Mouse (Mus musculus) hindbrain, embryonic 13.5 days (tissue): ENCODE results near the gene Serpind1. TPM values are rescaled to one million over a fixed set of nuclear protein-coding genes. Genes with fewer than 3 reads are reported as not detected.

Source experiments
- ATAC-seq: fragments of 200-750 bp; cut with Nextera tagmentation; 2 replicates; pipeline ENCODE4 v1.8.0; 2017; ENCODE audit warnings: moderate TSS enrichment; ENCODE audit not compliant: low FRiP score
- H3K27ac ChIP-seq: fragments of 300-500 bp; sonication (generic); 2 replicates; pipeline ENCODE4 v1.5.1; 2015; ENCODE audit warnings: inconsistent platforms, mild to moderate bottlenecking, moderate library complexity
- H3K27me3 ChIP-seq: fragments of 300-500 bp; sonication (generic); 2 replicates; pipeline ENCODE4 v1.6.1; 2015; ENCODE audit warnings: mild to moderate bottlenecking, inconsistent platforms
- H3K36me3 ChIP-seq: fragments of 300-500 bp; sonication (generic); 2 replicates; pipeline ENCODE4 v1.6.1; 2015; ENCODE audit warnings: mild to moderate bottlenecking, inconsistent platforms
- H3K4me1 ChIP-seq: fragments of 300-500 bp; sonication (generic); replicated peaks from 2 replicates; pipeline ENCODE4 v1.6.1; 2015; ENCODE audit warnings: inconsistent platforms
- H3K4me2 ChIP-seq: fragments of 300-500 bp; sonication (generic); 2 replicates; pipeline ENCODE4 v1.6.1; 2015; ENCODE audit warnings: inconsistent platforms, mild to moderate bottlenecking, moderate library complexity
- H3K4me3 ChIP-seq: fragments of 300-500 bp; sonication (generic); 2 replicates; pipeline ENCODE4 v1.5.1; 2015; ENCODE audit warnings: mild to moderate bottlenecking, inconsistent platforms
- H3K9ac ChIP-seq: fragments of 300-500 bp; sonication (generic); 2 replicates; pipeline ENCODE4 v1.6.1; 2015; ENCODE audit warnings: mild to moderate bottlenecking, inconsistent platforms
- H3K9me3 ChIP-seq: fragments of 300-500 bp; sonication (generic); 2 replicates; pipeline ENCODE4 v1.6.1; 2016; ENCODE audit warnings: inconsistent platforms
- WGBS: fragments of 180-500 bp; shearing (Covaris S2); methylation state at CpG from one replicate; pipeline ENCODE4 v1.1.7; 2015; 5-methylcytosine and 5-hydroxymethylcytosine counted together
- polyA plus RNA-seq: library from polyadenylated mRNA; unstranded; fragments of >200 nt; fragmentation: Nextera tagmentation; extraction: Ambion mirVana; gene quantifications from 2 replicates; pipeline ENCODE4 v1.2.1, GENCODE M21; 2015

Gene Serpind1
- polyA plus RNA-seq, result 1.2 and 1.4 TPM in 2 replicates

DNA sequence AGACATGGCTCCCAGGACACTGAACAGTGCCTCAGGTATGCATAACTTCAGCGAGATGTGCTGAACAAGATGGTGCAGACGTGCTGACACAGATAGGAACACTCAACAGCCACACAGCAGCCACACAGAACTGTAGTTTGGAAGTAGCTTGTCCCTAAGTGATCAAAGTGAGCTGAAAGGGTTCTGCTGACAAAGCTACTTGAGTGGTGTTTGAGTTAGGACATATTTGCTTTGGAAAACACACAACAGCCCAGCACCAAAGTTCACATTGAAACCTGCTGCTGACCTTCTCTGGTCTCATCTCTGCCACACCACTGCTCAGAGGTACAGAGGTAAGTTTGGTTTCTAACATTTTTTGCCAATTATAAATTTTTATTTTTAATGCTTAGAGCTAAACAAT lies at the start of gene Serpind1:
Gene Serpind1 (plus strand): TSS at position 256 of the 400 bp plus-strand sequence.
- Histone ChIP-seq H3K9me3 (no peaks in the 10 kb centered on the region), H3K9ac (no peak within 1 kb of the TSS), H3K27me3 (no peaks in the 10 kb centered on the region), H3K4me3 (no peak within 1 kb of the TSS), H3K4me2 (no peak within 1 kb of the TSS), H3K4me1 (no peaks in the 10 kb centered on the region), H3K36me3 (peaks cover 43% of the 10 kb centered on the region), H3K27ac (no peak within 1 kb of the TSS)
- 74% methylated on average over 2 of the region's 2 CpGs for WGBS
- no peak for ATAC-seq

GRCm38 (mm10) chr16:17283151-17283550 lies 48.0 kb upstream of the Serpind1 start:
- H3K9me3 ChIP-seq, result no peaks in the 10 kb centered on the region
- H3K36me3 ChIP-seq, result peaks cover 94% of the 10 kb centered on the region
- no peak overlapping the region for H3K9ac ChIP-seq
- ATAC-seq, result no peak
- peaks cover 24% of the 10 kb centered on the region for H3K27me3 ChIP-seq
- peaks cover 3% of the 10 kb centered on the region for H3K4me1 ChIP-seq
- H3K4me3 ChIP-seq, result no peak overlapping the region
- H3K27ac ChIP-seq, result no peak overlapping the region
- WGBS, result 86% methylated on average over 6 of the region's 6 CpGs
- no peak overlapping the region for H3K4me2 ChIP-seq

DNA sequence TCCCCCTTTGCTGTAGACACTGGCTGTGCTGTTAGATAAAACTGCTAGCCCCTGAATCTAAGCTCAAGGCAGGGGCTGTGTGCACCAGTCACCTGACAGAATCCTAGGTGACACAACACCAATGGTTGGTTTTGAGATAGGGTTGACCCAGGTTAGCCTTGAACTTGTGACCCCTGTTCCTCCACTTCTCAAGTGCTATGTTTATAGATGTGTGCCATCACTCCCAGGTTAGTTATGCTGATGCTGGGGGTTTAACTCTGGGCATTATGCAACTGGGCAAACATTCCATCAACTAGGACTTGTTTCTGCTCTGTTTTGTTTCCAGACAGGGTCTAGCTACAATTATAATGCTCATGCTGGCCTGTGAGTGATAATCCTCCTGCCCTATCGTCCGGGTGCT lies 44.1 kb upstream of the Serpind1 start:
- peaks cover 92% of the 10 kb centered on the region for H3K36me3 ChIP-seq
- H3K27ac ChIP-seq, result no peak overlapping the region
- H3K27me3 ChIP-seq, result no peaks in the 10 kb centered on the region
- H3K9me3 ChIP-seq, result no peaks in the 10 kb centered on the region
- no peak overlapping the region for H3K9ac ChIP-seq
- H3K4me2 ChIP-seq, result no peak overlapping the region
- H3K4me3 ChIP-seq, result no peak overlapping the region
- H3K4me1 ChIP-seq, result no peaks in the 10 kb centered on the region
- ATAC-seq, result no peak
- 91% methylated on average over 2 of the region's 2 CpGs for WGBS

- no peak for ATAC-seq
- H3K4me2 ChIP-seq, result no peak overlapping the region
- no peaks in the 10 kb centered on the region for H3K9me3 ChIP-seq
- no peak overlapping the region for H3K9ac ChIP-seq
- H3K27ac ChIP-seq, result no peak overlapping the region
- no peaks in the 10 kb centered on the region for H3K27me3 ChIP-seq
- peaks cover 82% of the 10 kb centered on the region for H3K36me3 ChIP-seq
- H3K4me3 ChIP-seq, result no peak overlapping the region
- H3K4me1 ChIP-seq, result no peaks in the 10 kb centered on the region
- 97% methylated on average over 2 of the region's 2 CpGs for WGBS
Observed at GRCm38 (mm10) chr16:17291016-17291415, 40.2 kb upstream of the Serpind1 start.

DNA sequence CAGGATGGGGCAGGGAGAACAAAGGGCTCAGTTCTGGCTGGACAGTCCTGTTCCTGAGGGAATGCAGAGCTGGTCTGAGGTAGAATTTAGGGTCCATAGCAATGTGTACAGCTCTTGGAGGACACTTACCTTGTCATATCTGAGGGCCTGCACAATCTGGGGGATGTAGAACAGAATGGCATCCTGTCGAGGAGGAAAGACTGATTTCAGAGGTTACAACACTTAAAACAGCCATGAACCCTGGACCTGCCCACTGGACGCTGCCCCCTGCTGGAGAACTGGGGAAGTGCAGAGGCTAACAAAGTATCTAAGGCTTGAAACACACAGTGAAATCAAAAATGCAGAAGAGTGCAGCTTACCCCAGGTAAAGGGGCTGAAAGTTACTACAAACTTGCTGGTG lies 38.4 kb upstream of the Serpind1 start:
- no peaks in the 10 kb centered on the region for H3K9me3 ChIP-seq
- WGBS, result 7% methylated on average over 2 of the region's 2 CpGs
- no peaks in the 10 kb centered on the region for H3K4me1 ChIP-seq
- ATAC-seq, result no peak
- H3K36me3 ChIP-seq, result peaks cover 82% of the 10 kb centered on the region
- H3K4me3 ChIP-seq, result no peak overlapping the region
- H3K9ac ChIP-seq, result no peak overlapping the region
- H3K27ac ChIP-seq, result no peak overlapping the region
- no peak overlapping the region for H3K4me2 ChIP-seq
- no peaks in the 10 kb centered on the region for H3K27me3 ChIP-seq

DNA sequence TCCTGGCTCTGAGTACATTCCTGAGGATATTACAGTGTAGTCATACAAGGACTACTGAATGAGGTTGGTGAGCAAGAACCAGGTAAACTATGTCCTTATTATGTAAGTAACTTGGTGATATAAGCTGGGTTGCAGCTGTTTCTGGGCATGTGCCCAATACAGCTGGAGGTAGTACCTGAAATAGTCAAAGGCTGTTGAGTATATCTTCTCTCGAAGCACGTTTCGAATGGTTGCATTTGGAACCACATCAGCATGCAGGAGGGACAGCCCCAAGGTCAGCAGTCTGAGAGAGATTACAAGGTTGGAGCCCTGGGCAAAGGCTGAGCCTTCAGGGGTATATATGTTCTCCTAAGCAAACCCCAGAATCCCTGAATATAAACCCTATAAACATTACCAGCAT lies 30.4 kb upstream of the Serpind1 start:
- peaks cover 98% of the 10 kb centered on the region for H3K36me3 ChIP-seq
- H3K27ac ChIP-seq, result no peak overlapping the region
- no peak overlapping the region for H3K9ac ChIP-seq
- H3K4me3 ChIP-seq, result no peak overlapping the region
- no peaks in the 10 kb centered on the region for H3K4me1 ChIP-seq
- no peak for ATAC-seq
- H3K4me2 ChIP-seq, result no peak overlapping the region
- 99% methylated on average over 3 of the region's 3 CpGs for WGBS
- H3K9me3 ChIP-seq, result no peaks in the 10 kb centered on the region
- no peaks in the 10 kb centered on the region for H3K27me3 ChIP-seq

DNA sequence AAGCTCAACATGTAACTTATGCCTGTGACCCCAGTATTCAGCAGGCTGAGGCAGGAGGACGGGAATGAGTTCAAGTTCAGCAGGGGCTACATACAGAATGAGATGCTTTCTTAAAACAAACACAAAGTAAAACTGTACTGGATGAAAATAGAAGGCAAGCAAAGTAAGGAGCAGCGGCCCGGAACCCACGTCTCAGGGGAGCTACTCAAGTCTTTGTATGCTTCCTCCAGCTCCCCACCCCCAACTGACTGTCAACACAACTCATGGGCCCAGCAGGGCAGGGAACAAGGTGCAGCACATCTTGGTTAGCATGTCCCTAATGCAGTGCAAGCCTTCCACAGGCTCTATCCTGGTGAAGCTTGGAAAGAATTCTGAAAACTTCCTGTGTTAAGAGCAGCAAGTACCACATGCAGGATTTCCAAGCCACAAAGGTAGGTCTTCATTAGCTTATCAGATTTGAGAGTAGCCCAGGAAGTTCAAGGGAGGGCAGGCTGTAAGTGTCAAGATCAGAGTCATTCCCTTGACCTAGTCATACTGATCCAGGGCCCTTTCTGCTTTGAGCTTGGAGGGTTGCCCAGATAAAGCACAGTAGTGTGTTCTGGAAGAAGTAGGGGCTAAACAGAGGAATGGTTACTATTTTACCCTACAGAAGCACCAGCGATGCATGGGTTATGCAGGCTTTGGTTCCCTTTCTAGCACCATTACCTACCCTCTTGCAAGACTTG lies 27.5 kb upstream of the Serpind1 start:
- Histone ChIP-seq H3K4me1 (no peaks in the 10 kb centered on the region), H3K27ac (no peak overlapping the region), H3K27me3 (no peaks in the 10 kb centered on the region), H3K9me3 (no peaks in the 10 kb centered on the region), H3K9ac (no peak overlapping the region), H3K4me3 (no peak overlapping the region), H3K36me3 (peaks cover 97% of the 10 kb centered on the region), H3K4me2 (no peak overlapping the region)
- no peak for ATAC-seq
- 84% methylated on average over 5 of the region's 5 CpGs for WGBS

GRCm38 (mm10) chr16:17307461-17307860 lies 23.7 kb upstream of the Serpind1 start:
- H3K9me3 ChIP-seq, result no peaks in the 10 kb centered on the region
- no peak overlapping the region for H3K4me2 ChIP-seq
- 91% methylated on average over 5 of the region's 5 CpGs for WGBS
- H3K4me3 ChIP-seq, result no peak overlapping the region
- H3K27me3 ChIP-seq, result no peaks in the 10 kb centered on the region
- no peak for ATAC-seq
- H3K36me3 ChIP-seq, result peaks cover 96% of the 10 kb centered on the region
- H3K4me1 ChIP-seq, result no peaks in the 10 kb centered on the region
- no peak overlapping the region for H3K27ac ChIP-seq
- no peak overlapping the region for H3K9ac ChIP-seq

DNA sequence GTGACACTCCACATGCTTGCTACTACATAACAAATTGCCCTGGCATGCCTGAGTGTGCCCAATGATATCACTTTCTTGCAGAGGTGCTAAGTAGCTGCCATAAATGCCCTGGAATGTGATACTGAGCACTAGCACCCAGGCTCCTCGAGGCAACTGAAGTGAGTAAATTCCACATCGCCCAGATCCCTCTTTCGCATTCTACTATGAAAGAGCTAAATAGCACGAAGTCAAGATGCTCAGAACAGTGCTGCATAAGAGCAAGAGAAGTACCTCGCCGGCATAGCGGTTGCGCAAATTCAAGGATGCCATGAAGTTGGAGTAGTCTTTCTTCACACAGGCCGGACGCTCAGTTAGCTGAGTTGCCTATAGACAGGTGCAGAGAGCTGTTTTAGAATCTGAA lies 22.1 kb upstream of the Serpind1 start:
- Histone ChIP-seq H3K27me3 (no peaks in the 10 kb centered on the region), H3K4me1 (no peaks in the 10 kb centered on the region), H3K9me3 (no peaks in the 10 kb centered on the region), H3K36me3 (peaks cover 96% of the 10 kb centered on the region), H3K4me2 (no peak overlapping the region), H3K9ac (no peak overlapping the region), H3K4me3 (no peak overlapping the region), H3K27ac (no peak overlapping the region)
- 94% methylated on average over 10 of the region's 10 CpGs for WGBS
- ATAC-seq, result no peak

DNA sequence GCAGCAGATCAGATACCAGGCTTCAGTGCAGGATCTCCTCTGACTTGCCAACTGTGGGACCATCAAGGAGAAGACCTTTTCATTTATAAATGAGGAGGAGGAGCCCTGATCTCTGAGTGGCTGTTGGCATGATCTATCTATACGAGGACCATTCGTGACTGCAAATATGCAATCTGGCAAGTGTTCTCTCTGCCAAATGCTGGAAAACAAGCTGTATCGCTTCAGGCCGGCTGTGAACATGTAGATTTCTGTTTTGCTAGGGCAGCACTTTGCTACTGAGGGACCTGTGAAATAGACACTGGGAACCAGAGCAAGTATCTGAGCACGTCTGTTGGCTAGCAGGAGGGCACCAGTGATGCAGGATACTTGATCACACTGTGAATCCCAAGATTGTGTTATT lies 18.6 kb upstream of the Serpind1 start:
- H3K4me1 ChIP-seq, result no peaks in the 10 kb centered on the region
- H3K9ac ChIP-seq, result no peak overlapping the region
- peaks cover 97% of the 10 kb centered on the region for H3K36me3 ChIP-seq
- no peak for ATAC-seq
- no peak overlapping the region for H3K4me3 ChIP-seq
- H3K27me3 ChIP-seq, result no peaks in the 10 kb centered on the region
- H3K4me2 ChIP-seq, result no peak overlapping the region
- 97% methylated on average over 5 of the region's 5 CpGs for WGBS
- H3K27ac ChIP-seq, result no peak overlapping the region
- H3K9me3 ChIP-seq, result no peaks in the 10 kb centered on the region

DNA sequence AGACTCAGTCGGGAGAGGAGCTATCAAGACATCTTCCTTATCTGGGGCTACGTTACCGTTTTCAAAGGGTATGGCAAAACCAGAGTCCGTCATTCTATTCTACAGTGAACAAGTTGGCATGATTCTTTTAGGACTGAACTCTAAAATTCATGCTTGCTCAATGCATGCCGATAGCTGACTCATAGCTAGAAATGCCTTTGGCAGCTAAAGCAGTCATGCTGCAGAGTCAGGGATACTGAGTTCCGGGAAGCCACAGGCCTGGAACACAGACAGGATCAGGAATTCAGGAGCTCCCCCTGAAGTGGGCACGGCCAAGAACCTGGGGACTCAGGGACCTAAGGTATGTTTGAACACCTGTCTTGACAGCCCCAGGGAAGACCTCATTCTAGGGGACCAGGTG lies 14.6 kb upstream of the Serpind1 start:
- no peak overlapping the region for H3K9ac ChIP-seq
- no peaks in the 10 kb centered on the region for H3K9me3 ChIP-seq
- 96% methylated on average over 7 of the region's 7 CpGs for WGBS
- no peak overlapping the region for H3K4me2 ChIP-seq
- H3K27me3 ChIP-seq, result no peaks in the 10 kb centered on the region
- H3K4me3 ChIP-seq, result no peak overlapping the region
- no peak for ATAC-seq
- H3K27ac ChIP-seq, result no peak overlapping the region
- no peaks in the 10 kb centered on the region for H3K4me1 ChIP-seq
- peaks cover 90% of the 10 kb centered on the region for H3K36me3 ChIP-seq

DNA sequence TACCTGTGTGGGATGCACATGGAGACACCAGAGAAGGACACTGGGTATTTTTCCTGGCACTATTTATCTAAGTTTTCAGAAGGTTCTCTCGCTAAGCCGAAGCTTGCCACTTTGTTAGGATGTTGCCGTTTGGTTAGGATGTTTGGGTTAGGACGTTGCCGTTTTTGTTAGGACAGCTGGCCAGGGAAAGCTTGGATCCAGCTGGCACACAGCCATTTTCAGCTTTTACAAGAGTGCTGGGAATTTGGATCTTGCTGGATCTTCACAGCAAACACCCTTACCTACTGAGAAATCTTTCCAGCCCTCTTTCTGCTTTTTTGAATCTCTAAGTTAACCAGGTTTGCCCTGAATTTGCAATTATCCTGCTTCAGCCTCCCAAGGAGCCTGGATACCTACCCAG lies 9.7 kb upstream of the Serpind1 start:
- no peak overlapping the region for H3K27ac ChIP-seq
- 79% methylated on average over 5 of the region's 5 CpGs for WGBS
- no peak overlapping the region for H3K4me3 ChIP-seq
- no peaks in the 10 kb centered on the region for H3K9me3 ChIP-seq
- peaks cover 88% of the 10 kb centered on the region for H3K36me3 ChIP-seq
- ATAC-seq, result no peak
- H3K4me1 ChIP-seq, result no peaks in the 10 kb centered on the region
- no peak overlapping the region for H3K9ac ChIP-seq
- H3K4me2 ChIP-seq, result no peak overlapping the region
- H3K27me3 ChIP-seq, result no peaks in the 10 kb centered on the region

GRCm38 (mm10) chr16:17324745-17325144 lies 6.4 kb upstream of the Serpind1 start:
- Histone ChIP-seq H3K4me3 (no peak overlapping the region), H3K4me1 (no peaks in the 10 kb centered on the region), H3K27me3 (no peaks in the 10 kb centered on the region), H3K27ac (no peak overlapping the region), H3K36me3 (peaks cover 73% of the 10 kb centered on the region), H3K9me3 (no peaks in the 10 kb centered on the region), H3K9ac (no peak overlapping the region), H3K4me2 (no peak overlapping the region)
- WGBS, result 92% methylated on average over 5 of the region's 5 CpGs
- ATAC-seq, result no peak
